Mouse (Mus musculus) CD4-positive helper T cell, adult 2 months (primary cell): ENCODE data around the gene Slc44a1.

Source experiments
- DNase-seq: peaks from one replicate; pipeline ENCODE4 v3.0.0-alpha.2; 2012; ENCODE audit warnings: low read depth, missing footprints, low spot score

Slc44a1 gene

GRCm38 (mm10) chr4:53469007-53469406, 28.8 kb downstream of the Slc44a1 start:
- no peak for DNase-seq

GRCm38 (mm10) chr4:53474109-53474508, 33.9 kb downstream of the Slc44a1 start:
- DNase-seq = no peak

- no peak for DNase-seq
Measured at GRCm38 (mm10) chr4:53475230-53475952, 35.2 kb downstream of the Slc44a1 start.

- no peak for DNase-seq
Measured at GRCm38 (mm10) chr4:53478644-53479043, 38.4 kb downstream of the Slc44a1 start.

- no peak for DNase-seq
Measured at GRCm38 (mm10) chr4:53487216-53488188, 47.3 kb downstream of the Slc44a1 start.

GRCm38 (mm10) chr4:53488803-53489202, 48.6 kb downstream of the Slc44a1 start:
- no peak for DNase-seq

GRCm38 (mm10) chr4:53490371-53490770, 50.2 kb downstream of the Slc44a1 start:
- no peak for DNase-seq

GRCm38 (mm10) chr4:53491269-53491668, 51.1 kb downstream of the Slc44a1 start:
- DNase-seq = peak; percentile 33

GRCm38 (mm10) chr4:53495646-53496045, 55.4 kb downstream of the Slc44a1 start:
- no peak for DNase-seq

GRCm38 (mm10) chr4:53502764-53503163, 62.6 kb downstream of the Slc44a1 start:
- DNase-seq = no peak

GRCm38 (mm10) chr4:53512131-53512916, 72.1 kb downstream of the Slc44a1 start:
- DNase-seq = no peak

GRCm38 (mm10) chr4:53513276-53514081, 73.3 kb downstream of the Slc44a1 start:
- DNase-seq = no peak

GRCm38 (mm10) chr4:53516011-53516532, 75.9 kb downstream of the Slc44a1 start:
- no peak for DNase-seq

GRCm38 (mm10) chr4:53519429-53519828, 79.2 kb downstream of the Slc44a1 start:
- no peak for DNase-seq

GRCm38 (mm10) chr4:53521028-53521427, 80.8 kb downstream of the Slc44a1 start:
- DNase-seq = no peak

- no peak for DNase-seq
Measured at GRCm38 (mm10) chr4:53522655-53523054, 82.4 kb downstream of the Slc44a1 start.

- no peak for DNase-seq
Measured at GRCm38 (mm10) chr4:53525503-53525902, 85.3 kb downstream of the Slc44a1 start.

- no peak for DNase-seq
Measured at GRCm38 (mm10) chr4:53525994-53526393, 85.8 kb downstream of the Slc44a1 start.

- DNase-seq = no peak
Measured at GRCm38 (mm10) chr4:53526446-53526845, 86.2 kb downstream of the Slc44a1 start.

- no peak for DNase-seq
Measured at GRCm38 (mm10) chr4:53535795-53536194, 95.6 kb downstream of the Slc44a1 start.

GRCm38 (mm10) chr4:53537101-53537500, 96.9 kb downstream of the Slc44a1 start:
- no peak for DNase-seq
